In genomic region chr2:75964051-75964450, GRCm38 (mm10) we compare ENCODE assay signal across 8 mouse cellular contexts. TPM values are rescaled to one million over a fixed set of nuclear protein-coding genes. Genes with fewer than 3 reads are reported as not detected.
A peak's percentile ranks its signal among the peaks of the same experiment; 100 is the strongest.
DNase-seq lines count a peak whose midpoint lies in the region; ATAC-seq lines count a peak whose summit lies in the region.

No protein-coding gene starts in this region.

- peak overlapping the region; percentile 58 for H3K4me2 ChIP-seq in kidney, embryonic 15.5 days
- peak overlapping the region; percentile 65 for H3K4me2 ChIP-seq in heart, embryonic 15.5 days

- DNase-seq in kidney, adult 8-10 months, result no peak
- DNase-seq in ZHBTc4 (ENCODE audit: low read depth, low spot score), result peak; percentile 21
- no peak for DNase-seq in cerebellum, adult 18-20 months
- DNase-seq in thymus, postnatal 14 days, result no peak
- no peak for DNase-seq in layer of hippocampus, postnatal 25 days (ENCODE audit: extremely low spot score in 1 of 2, low spot score in 1 of 2)

- no peaks in the 10 kb centered on the region for H3K9me3 ChIP-seq in kidney, embryonic 15.5 days (replicated peaks)
- H3K9me3 ChIP-seq in heart, embryonic 15.5 days (replicated peaks), result no peaks in the 10 kb centered on the region

- 62% methylated on average over 5 of the region's 5 CpGs for WGBS in kidney, embryonic 15.5 days
- WGBS in heart, embryonic 15.5 days, result 47% methylated on average over 5 of the region's 5 CpGs

- no peaks in the 10 kb centered on the region for H3K36me3 ChIP-seq in kidney, embryonic 15.5 days
- H3K36me3 ChIP-seq in heart, embryonic 15.5 days, result no peaks in the 10 kb centered on the region

- peaks cover 39% of the 10 kb centered on the region for H3K4me1 ChIP-seq in kidney, embryonic 15.5 days
- H3K4me1 ChIP-seq in heart, embryonic 15.5 days (replicated peaks), result peaks cover 32% of the 10 kb centered on the region

- no peak overlapping the region for H3K9ac ChIP-seq in kidney, embryonic 15.5 days
- H3K9ac ChIP-seq in heart, embryonic 15.5 days, result 0 out of 2 replicates have a peak overlapping the region, but pooled peaks have one; percentile 30

- H3K4me3 ChIP-seq in kidney, embryonic 15.5 days (replicated peaks), result 0 out of 2 replicates have a peak overlapping the region, but pooled peaks have one; percentile 24
- peak overlapping the region; percentile 35 for H3K4me3 ChIP-seq in heart, embryonic 15.5 days

- H3K27me3 ChIP-seq in kidney, embryonic 15.5 days, result 0 out of 2 replicates have a peak, but pooled peaks cover 3% of the 10 kb centered on the region
- H3K27me3 ChIP-seq in heart, embryonic 15.5 days, result no peaks in the 10 kb centered on the region

- 0 out of 2 replicates have a peak overlapping the region, but pooled peaks have one; percentile 15 for H3K27ac ChIP-seq in kidney, embryonic 15.5 days
- peak overlapping the region; percentile 66; the same call in 1 of the 2 replicates for H3K27ac ChIP-seq in heart, embryonic 15.5 days

- no peak for ATAC-seq in kidney, embryonic 15.5 days (replicated peaks; ENCODE audit: low FRiP score)
- ATAC-seq in heart, embryonic 15.5 days (replicated peaks; ENCODE audit: insufficient number of reproducible peaks, insufficient read depth, low FRiP score, low read depth), result no peak
- peak; percentile 42; the same call in 1 of the 2 replicates for ATAC-seq in megakaryocyte progenitor cell, adult 5-6 weeks (replicated peaks; ENCODE audit: poor library complexity)

RNA-seq across cellular contexts. Expression of gene Ttc30a2, which starts 13.9 kb away (rescaled TPM):
- polyA plus RNA-seq in kidney, embryonic 15.5 days (2015; fragmentation: Nextera tagmentation; extraction: Ambion mirVana), result 0.47 and 0.98 TPM in 2 replicates
- 0.76 and 0.78 TPM in 2 replicates for polyA plus RNA-seq in heart, embryonic 15.5 days (2015; fragmentation: Nextera tagmentation; extraction: Ambion mirVana)
- not detected in 2 replicates for total RNA-seq in megakaryocyte progenitor cell, adult 5-6 weeks (2015)
- 0.10 TPM in 1 of 2 replicates, not detected in the other for total RNA-seq in megakaryocyte progenitor cell, adult 5-6 weeks (2017)
- under 1 TPM in 1 of 2 experiments, not detected in 1; 0.27 TPM for total RNA-seq in layer of hippocampus, postnatal 25 days (2021)

RNA-seq across cellular contexts. Expression of gene Ttc30a1, which starts 17.7 kb away (rescaled TPM):
- 8.2 and 9.2 TPM in 2 replicates for polyA plus RNA-seq in kidney, embryonic 15.5 days (2015; fragmentation: Nextera tagmentation; extraction: Ambion mirVana)
- 4.8 and 5.9 TPM in 2 replicates for polyA plus RNA-seq in heart, embryonic 15.5 days (2015; fragmentation: Nextera tagmentation; extraction: Ambion mirVana)
- 4.0 and 4.3 TPM in 2 replicates for total RNA-seq in megakaryocyte progenitor cell, adult 5-6 weeks (2015)
- total RNA-seq in megakaryocyte progenitor cell, adult 5-6 weeks (2017), result 3.6 and 3.7 TPM in 2 replicates
- 1 to 10 TPM; 3.1 to 3.2 TPM for total RNA-seq in layer of hippocampus, postnatal 25 days (2021)

RNA-seq across cellular contexts. Expression of gene Ttc30b, which starts 25.7 kb away (rescaled TPM):
- polyA plus RNA-seq in kidney, embryonic 15.5 days (2015; fragmentation: Nextera tagmentation; extraction: Ambion mirVana), result 11.8 and 12.3 TPM in 2 replicates
- 11.7 and 12.7 TPM in 2 replicates for polyA plus RNA-seq in heart, embryonic 15.5 days (2015; fragmentation: Nextera tagmentation; extraction: Ambion mirVana)
- 2.1 and 3.2 TPM in 2 replicates for total RNA-seq in megakaryocyte progenitor cell, adult 5-6 weeks (2015)
- 1.7 and 2.3 TPM in 2 replicates for total RNA-seq in megakaryocyte progenitor cell, adult 5-6 weeks (2017)
- total RNA-seq in layer of hippocampus, postnatal 25 days (2021), result 10 to 100 TPM; 14.2 to 16.3 TPM
